Mouse (Mus musculus) kidney, embryonic 15.5 days (tissue): ENCODE data around the gene Pde4dip. TPM values are rescaled to one million over a fixed set of nuclear protein-coding genes. Genes with fewer than 3 reads are reported as not detected.

Source experiments
- ATAC-seq: fragments of 200-750 bp; cut with Nextera tagmentation; replicated peaks from 2 replicates; pipeline ENCODE4 v1.8.0; 2017; ENCODE audit warnings: moderate TSS enrichment; ENCODE audit not compliant: low FRiP score
- H3K27ac ChIP-seq: fragments of 300-500 bp; sonication (generic); 2 replicates; pipeline ENCODE4 v1.5.1; 2015; ENCODE audit warnings: mild to moderate bottlenecking, inconsistent platforms
- H3K27me3 ChIP-seq: fragments of 300-500 bp; sonication (generic); 2 replicates; pipeline ENCODE4 v1.6.1; 2015; ENCODE audit warnings: inconsistent platforms
- H3K36me3 ChIP-seq: fragments of 300-500 bp; sonication (generic); 2 replicates; pipeline ENCODE4 v1.6.1; 2015; ENCODE audit warnings: inconsistent platforms
- H3K4me1 ChIP-seq: fragments of 300-500 bp; sonication (generic); 2 replicates; pipeline ENCODE4 v1.6.1; 2015; ENCODE audit warnings: inconsistent platforms
- H3K4me2 ChIP-seq: fragments of 300-500 bp; sonication (generic); 2 replicates; pipeline ENCODE4 v1.6.1; 2015; ENCODE audit warnings: moderate library complexity, mild to moderate bottlenecking, inconsistent platforms
- H3K4me3 ChIP-seq: fragments of 300-500 bp; sonication (generic); replicated peaks from 2 replicates; pipeline ENCODE4 v1.5.1; 2015; ENCODE audit warnings: mild to moderate bottlenecking, inconsistent platforms
- H3K9ac ChIP-seq: fragments of 300-500 bp; sonication (generic); 2 replicates; pipeline ENCODE4 v1.6.1; 2015; ENCODE audit warnings: mild to moderate bottlenecking, inconsistent platforms
- H3K9me3 ChIP-seq: fragments of 300-500 bp; sonication (generic); replicated peaks from 2 replicates; pipeline ENCODE4 v1.6.1; 2016; ENCODE audit warnings: inconsistent platforms
- WGBS: fragments of 180-500 bp; shearing (Covaris S2); methylation state at CpG from one replicate; pipeline ENCODE4 v1.1.7; 2015; ENCODE audit warnings: mixed read lengths; 5-methylcytosine and 5-hydroxymethylcytosine counted together
- polyA plus RNA-seq: library from polyadenylated mRNA; unstranded; fragments of >200 nt; fragmentation: Nextera tagmentation; extraction: Ambion mirVana; gene quantifications from 2 replicates; pipeline ENCODE4 v1.2.1, GENCODE M21; 2015

Gene Pde4dip
- polyA plus RNA-seq, 1 experiment from 2014 or later = 23.2 TPM

DNA sequence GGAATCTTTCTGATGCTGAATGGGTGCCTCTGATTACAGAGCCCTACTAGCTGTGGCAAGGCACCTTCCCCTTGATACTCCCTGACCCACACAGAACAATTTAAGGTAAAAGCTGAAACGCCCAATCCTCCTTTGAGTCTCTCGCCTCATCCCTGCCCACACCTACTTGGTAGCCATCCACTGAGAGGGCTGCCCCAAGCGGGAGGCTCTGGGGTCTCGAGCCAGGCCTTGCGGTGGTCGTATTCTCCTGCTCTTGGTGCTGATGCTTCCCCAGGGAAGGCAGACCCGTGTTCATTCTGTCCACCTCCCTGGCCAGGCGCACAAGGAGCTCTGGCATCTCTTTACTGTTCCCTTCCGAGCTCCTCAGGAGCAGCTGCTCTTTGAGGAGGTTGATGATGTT, 169.4 kb downstream of the Pde4dip start:
- no peaks in the 10 kb centered on the region for H3K4me1 ChIP-seq
- H3K4me2 ChIP-seq = no peak overlapping the region
- no peaks in the 10 kb centered on the region for H3K36me3 ChIP-seq
- no peak overlapping the region for H3K9ac ChIP-seq
- 82% methylated on average over 9 of the region's 9 CpGs for WGBS
- ATAC-seq = no peak
- H3K4me3 ChIP-seq = no peak overlapping the region
- H3K9me3 ChIP-seq = no peaks in the 10 kb centered on the region; the same call in 1 of the 2 replicates
- no peaks in the 10 kb centered on the region for H3K27me3 ChIP-seq
- no peak overlapping the region for H3K27ac ChIP-seq

GRCm38 (mm10) chr3:97715922-97716321, 172.6 kb downstream of the Pde4dip start:
- no peaks in the 10 kb centered on the region for H3K27me3 ChIP-seq
- H3K4me1 ChIP-seq = no peaks in the 10 kb centered on the region
- no peak overlapping the region for H3K27ac ChIP-seq
- H3K9me3 ChIP-seq = no peaks in the 10 kb centered on the region
- no peaks in the 10 kb centered on the region for H3K36me3 ChIP-seq
- WGBS = 94% methylated on average over 1 of the region's 1 CpGs
- H3K4me2 ChIP-seq = no peak overlapping the region
- no peak overlapping the region for H3K9ac ChIP-seq
- no peak overlapping the region for H3K4me3 ChIP-seq
- ATAC-seq = no peak

DNA sequence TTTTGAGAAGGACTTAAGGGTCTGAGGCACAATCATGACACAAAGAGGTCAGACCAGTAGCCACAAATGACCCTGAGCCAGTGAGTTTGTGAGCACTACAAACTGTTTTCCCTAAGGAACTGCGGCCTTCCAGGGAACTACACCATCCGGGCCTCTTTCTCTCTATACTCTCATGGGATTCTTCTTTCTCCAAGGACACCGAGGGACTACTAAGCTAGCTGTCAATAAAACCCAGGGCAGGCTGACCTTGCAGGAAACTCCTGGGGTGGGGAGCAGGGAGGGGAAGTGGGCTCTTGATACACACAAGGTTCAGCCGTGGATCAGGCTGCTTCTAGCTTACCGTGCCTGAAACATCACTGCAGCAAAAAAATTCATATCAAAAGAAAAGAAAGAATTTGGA, 177.6 kb downstream of the Pde4dip start:
- no peaks in the 10 kb centered on the region for H3K9me3 ChIP-seq
- H3K4me3 ChIP-seq = no peak overlapping the region
- WGBS = 51% methylated on average over 5 of the region's 5 CpGs
- no peaks in the 10 kb centered on the region for H3K27me3 ChIP-seq
- H3K27ac ChIP-seq = no peak overlapping the region
- ATAC-seq = no peak
- no peaks in the 10 kb centered on the region for H3K4me1 ChIP-seq
- H3K36me3 ChIP-seq = no peaks in the 10 kb centered on the region
- H3K9ac ChIP-seq = no peak overlapping the region
- H3K4me2 ChIP-seq = no peak overlapping the region

GRCm38 (mm10) chr3:97710134-97710533, 178.4 kb downstream of the Pde4dip start:
- no peak for ATAC-seq
- Histone ChIP-seq H3K4me3 (no peak overlapping the region), H3K9me3 (no peaks in the 10 kb centered on the region), H3K27me3 (no peaks in the 10 kb centered on the region), H3K4me1 (no peaks in the 10 kb centered on the region), H3K9ac (no peak overlapping the region), H3K36me3 (no peaks in the 10 kb centered on the region), H3K4me2 (no peak overlapping the region), H3K27ac (no peak overlapping the region)
- 93% methylated on average over 11 of the region's 11 CpGs for WGBS

- Histone ChIP-seq H3K4me1 (no peaks in the 10 kb centered on the region), H3K27me3 (no peaks in the 10 kb centered on the region), H3K9ac (no peak overlapping the region), H3K9me3 (no peaks in the 10 kb centered on the region), H3K4me2 (no peak overlapping the region), H3K27ac (no peak overlapping the region), H3K36me3 (no peaks in the 10 kb centered on the region), H3K4me3 (no peak overlapping the region)
- ATAC-seq = no peak
- WGBS = 88% methylated on average over 4 of the region's 4 CpGs
Measured at GRCm38 (mm10) chr3:97706561-97706960, 181.9 kb downstream of the Pde4dip start.

GRCm38 (mm10) chr3:97705508-97705907, 183.0 kb downstream of the Pde4dip start:
- no peaks in the 10 kb centered on the region for H3K36me3 ChIP-seq
- 87% methylated on average over 3 of the region's 3 CpGs for WGBS

GRCm38 (mm10) chr3:97702448-97703080, 185.9 kb downstream of the Pde4dip start:
- no peaks in the 10 kb centered on the region for H3K36me3 ChIP-seq
- no peak overlapping the region for H3K9ac ChIP-seq
- WGBS = 86% methylated on average over 11 of the region's 11 CpGs
- no peak overlapping the region for H3K27ac ChIP-seq
- H3K4me3 ChIP-seq = no peak overlapping the region
- H3K9me3 ChIP-seq = no peaks in the 10 kb centered on the region
- no peak overlapping the region for H3K4me2 ChIP-seq
- H3K4me1 ChIP-seq = no peaks in the 10 kb centered on the region
- H3K27me3 ChIP-seq = no peaks in the 10 kb centered on the region
- ATAC-seq = no peak

More at GRCm38 (mm10) chr3:97705508-97705907, 183.0 kb downstream of the Pde4dip start:
- H3K9me3 ChIP-seq = no peaks in the 10 kb centered on the region
- ATAC-seq = no peak
- no peaks in the 10 kb centered on the region for H3K4me1 ChIP-seq
- no peak overlapping the region for H3K4me3 ChIP-seq
- H3K27ac ChIP-seq = no peak overlapping the region
- H3K4me2 ChIP-seq = no peak overlapping the region
- no peak overlapping the region for H3K9ac ChIP-seq
- H3K27me3 ChIP-seq = no peaks in the 10 kb centered on the region

DNA sequence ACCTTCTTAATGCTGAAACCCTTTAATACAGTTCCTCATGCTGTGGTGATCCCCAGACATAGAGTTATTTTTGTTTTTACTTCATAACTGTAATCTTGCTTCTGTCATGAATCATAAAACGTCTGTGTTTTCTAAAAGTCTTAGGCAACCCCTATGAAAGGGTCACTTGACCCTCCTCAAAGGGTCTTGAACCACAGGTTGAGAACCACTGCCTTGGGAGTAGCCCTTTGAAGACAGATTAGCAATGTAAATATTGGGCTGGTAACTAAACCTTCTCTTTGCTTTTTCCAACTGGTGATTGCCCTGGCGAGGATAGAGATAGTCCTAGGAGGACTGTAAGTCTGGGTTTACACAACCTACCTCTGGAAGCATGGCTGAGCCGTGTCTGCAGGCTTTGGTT, 187.3 kb downstream of the Pde4dip start:
- 63% methylated on average over 3 of the region's 3 CpGs for WGBS
- H3K9me3 ChIP-seq = no peaks in the 10 kb centered on the region
- H3K27me3 ChIP-seq = no peaks in the 10 kb centered on the region
- no peak overlapping the region for H3K27ac ChIP-seq
- no peaks in the 10 kb centered on the region for H3K36me3 ChIP-seq
- H3K4me3 ChIP-seq = no peak overlapping the region
- no peak overlapping the region for H3K9ac ChIP-seq
- H3K4me1 ChIP-seq = no peaks in the 10 kb centered on the region
- ATAC-seq = no peak
- H3K4me2 ChIP-seq = no peak overlapping the region

DNA sequence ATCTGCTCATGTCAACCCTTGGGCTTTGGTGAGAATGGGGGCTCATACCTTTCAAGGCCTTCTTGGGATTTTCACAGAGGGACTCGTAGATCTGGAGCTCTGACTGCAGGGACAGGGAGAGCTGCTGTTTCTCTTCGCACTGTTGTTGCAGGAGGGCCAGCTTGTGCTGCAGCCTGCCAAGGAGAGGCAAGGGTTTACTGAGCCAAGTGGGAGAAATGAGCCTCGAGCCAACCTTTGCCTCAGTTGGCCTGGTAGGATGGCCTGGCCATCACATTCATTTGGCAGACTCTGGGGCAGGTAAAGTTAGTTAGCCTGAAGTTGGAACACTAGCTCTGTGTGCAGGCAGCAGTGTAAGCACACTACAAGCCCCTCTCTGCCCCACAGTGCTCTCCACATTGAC, 189.4 kb downstream of the Pde4dip start:
- ATAC-seq = no peak
- no peak overlapping the region for H3K27ac ChIP-seq
- H3K27me3 ChIP-seq = no peaks in the 10 kb centered on the region
- H3K36me3 ChIP-seq = no peaks in the 10 kb centered on the region
- H3K4me3 ChIP-seq = no peak overlapping the region
- H3K9ac ChIP-seq = no peak overlapping the region
- no peaks in the 10 kb centered on the region for H3K4me1 ChIP-seq
- 90% methylated on average over 3 of the region's 3 CpGs for WGBS
- no peak overlapping the region for H3K4me2 ChIP-seq
- no peaks in the 10 kb centered on the region for H3K9me3 ChIP-seq

DNA sequence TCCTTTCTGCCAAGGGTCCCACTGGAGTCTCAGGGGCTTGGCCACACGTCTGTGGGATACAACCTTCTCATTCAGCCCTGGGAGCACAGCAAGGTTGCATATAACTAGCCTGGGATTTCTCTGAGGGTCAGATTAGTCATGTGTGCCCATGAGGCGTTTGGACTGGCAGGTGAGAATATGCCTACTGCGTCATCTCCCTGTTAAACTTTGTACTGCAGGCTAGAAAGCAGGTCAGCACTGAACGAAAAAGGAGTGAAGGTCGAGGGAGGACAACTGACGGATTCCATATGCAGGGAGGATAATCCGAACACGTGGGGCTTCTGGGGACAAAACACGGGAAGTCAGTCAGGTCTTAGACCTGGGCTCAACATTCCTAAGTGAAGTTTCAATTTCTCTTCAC, 191.2 kb downstream of the Pde4dip start:
- WGBS = 54% methylated on average over 9 of the region's 9 CpGs
- Histone ChIP-seq H3K4me1 (no peaks in the 10 kb centered on the region), H3K27ac (no peak overlapping the region), H3K27me3 (no peaks in the 10 kb centered on the region), H3K4me3 (no peak overlapping the region), H3K4me2 (no peak overlapping the region), H3K9ac (no peak overlapping the region), H3K9me3 (no peaks in the 10 kb centered on the region), H3K36me3 (no peaks in the 10 kb centered on the region)
- ATAC-seq = no peak

DNA sequence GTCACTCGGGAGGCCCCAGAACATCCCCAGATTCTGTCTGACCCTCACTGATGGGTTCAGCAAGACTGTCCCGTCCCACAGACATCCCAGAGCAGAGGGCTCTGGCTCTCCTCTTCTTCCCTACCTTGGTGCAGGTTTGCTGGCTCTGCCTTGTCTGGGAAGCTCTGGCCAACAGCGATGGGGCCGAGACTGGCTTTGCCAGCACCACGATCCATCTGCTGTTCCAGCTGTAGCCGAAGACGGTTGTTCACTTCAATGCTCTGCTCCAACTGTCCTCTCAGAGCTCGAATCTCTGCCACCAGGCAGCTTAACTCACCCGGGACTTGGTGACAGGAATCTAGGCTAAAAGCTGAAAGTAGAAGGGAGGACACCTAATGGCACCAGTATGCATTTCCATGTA, 191.6 kb downstream of the Pde4dip start:
- ATAC-seq = no peak
- Histone ChIP-seq H3K27me3 (no peaks in the 10 kb centered on the region), H3K27ac (no peak overlapping the region), H3K9ac (no peak overlapping the region), H3K4me3 (no peak overlapping the region), H3K36me3 (no peaks in the 10 kb centered on the region), H3K9me3 (no peaks in the 10 kb centered on the region), H3K4me2 (no peak overlapping the region), H3K4me1 (no peaks in the 10 kb centered on the region)
- WGBS = 80% methylated on average over 9 of the region's 9 CpGs

GRCm38 (mm10) chr3:97693806-97694205, 194.7 kb downstream of the Pde4dip start:
- Histone ChIP-seq H3K36me3 (no peaks in the 10 kb centered on the region), H3K4me2 (no peak overlapping the region), H3K27me3 (no peaks in the 10 kb centered on the region), H3K9ac (no peak overlapping the region), H3K4me3 (no peak overlapping the region), H3K27ac (no peak overlapping the region), H3K9me3 (no peaks in the 10 kb centered on the region), H3K4me1 (peaks cover 4% of the 10 kb centered on the region; the same call in 1 of the 2 replicates)
- WGBS = 83% methylated on average over 6 of the region's 6 CpGs
- ATAC-seq = no peak

- Histone ChIP-seq H3K27ac (no peak overlapping the region), H3K27me3 (no peaks in the 10 kb centered on the region), H3K4me1 (peaks cover 4% of the 10 kb centered on the region; the same call in 1 of the 2 replicates), H3K36me3 (no peaks in the 10 kb centered on the region), H3K9ac (no peak overlapping the region), H3K9me3 (no peaks in the 10 kb centered on the region), H3K4me3 (no peak overlapping the region), H3K4me2 (no peak overlapping the region)
- 65% methylated on average over 12 of the region's 12 CpGs for WGBS
- no peak for ATAC-seq
Measured at GRCm38 (mm10) chr3:97691443-97692017, 197.0 kb downstream of the Pde4dip start.
